19 mouse cellular contexts compared by ENCODE assay signal in genomic region chr15:13635346-13635940, GRCm38 (mm10).
DNase-seq lines count a peak whose midpoint lies in the region; ATAC-seq and TF ChIP-seq lines count a peak whose summit lies in the region.
"Had no signal": no experiment of that assay in that cellular context is flagged by ENCODE, and none has a peak within 500 bp of the region (broad histone marks: within the 10 kb centered on the region; RNA-seq: fewer than 3 reads in every experiment).

No protein-coding gene starts in this region.

- no peaks in the 10 kb centered on the region for H3K27me3 ChIP-seq in heart, embryonic 12.5 days (replicated peaks)
- H3K27me3 ChIP-seq in midbrain, postnatal 0 days (ENCODE audit: insufficient read depth, low read length) = no peaks in the 10 kb centered on the region
- no peaks in the 10 kb centered on the region for H3K27me3 ChIP-seq in midbrain, embryonic 15.5 days (replicated peaks)
- no peaks in the 10 kb centered on the region for H3K27me3 ChIP-seq in intestine, embryonic 16.5 days (replicated peaks; ENCODE audit: control insufficient read depth, insufficient read depth, low read length)
- H3K27me3 ChIP-seq: embryonic facial prominence, embryonic 12.5 days; heart, embryonic 13.5 days; midbrain, embryonic 13.5 days; neural tube, embryonic 12.5 days had no signal

- no peak overlapping the region for H3K9ac ChIP-seq in heart, embryonic 12.5 days
- no peak overlapping the region for H3K9ac ChIP-seq in midbrain, postnatal 0 days (replicated peaks; ENCODE audit: low read length, poor library complexity, severe bottlenecking)
- H3K9ac ChIP-seq in midbrain, embryonic 15.5 days = no peak overlapping the region
- H3K9ac ChIP-seq in intestine, embryonic 16.5 days (ENCODE audit: low read depth, low read length) = no peak overlapping the region
- H3K9ac ChIP-seq: embryonic facial prominence, embryonic 12.5 days; heart, embryonic 13.5 days; midbrain, embryonic 13.5 days; neural tube, embryonic 12.5 days had no signal

- H3K4me3 ChIP-seq in heart, embryonic 12.5 days = no peak overlapping the region
- H3K4me3 ChIP-seq in midbrain, postnatal 0 days (ENCODE audit: low read depth, low read length) = no peak overlapping the region
- no peak overlapping the region for H3K4me3 ChIP-seq in midbrain, embryonic 15.5 days
- no peak overlapping the region for H3K4me3 ChIP-seq in intestine, embryonic 16.5 days (ENCODE audit: low read length)
- H3K4me3 ChIP-seq: embryonic facial prominence, embryonic 12.5 days; heart, embryonic 13.5 days; midbrain, embryonic 13.5 days; neural tube, embryonic 12.5 days had no signal

- H3K4me2 ChIP-seq in heart, embryonic 12.5 days = no peak overlapping the region
- no peak overlapping the region for H3K4me2 ChIP-seq in midbrain, postnatal 0 days (ENCODE audit: low read depth, low read length, poor library complexity, severe bottlenecking)
- H3K4me2 ChIP-seq in midbrain, embryonic 15.5 days = no peak overlapping the region
- no peak overlapping the region for H3K4me2 ChIP-seq in intestine, embryonic 16.5 days (ENCODE audit: low read depth, low read length)
- H3K4me2 ChIP-seq: embryonic facial prominence, embryonic 12.5 days; heart, embryonic 13.5 days; midbrain, embryonic 13.5 days; neural tube, embryonic 12.5 days had no signal

- no peaks in the 10 kb centered on the region for H3K4me1 ChIP-seq in heart, embryonic 12.5 days (replicated peaks)
- H3K4me1 ChIP-seq in midbrain, postnatal 0 days (ENCODE audit: insufficient read depth, low read length) = no peaks in the 10 kb centered on the region
- no peaks in the 10 kb centered on the region for H3K4me1 ChIP-seq in midbrain, embryonic 15.5 days
- no peaks in the 10 kb centered on the region for H3K4me1 ChIP-seq in intestine, embryonic 16.5 days (ENCODE audit: control insufficient read depth, insufficient read depth, low read length)
- H3K4me1 ChIP-seq: embryonic facial prominence, embryonic 12.5 days; heart, embryonic 13.5 days; midbrain, embryonic 13.5 days; neural tube, embryonic 12.5 days had no signal

- peak; percentile 88 for DNase-seq in heart, adult 11 months
- DNase-seq in midbrain, postnatal 0 days (ENCODE audit: low spot score) = peak; percentile 36
- DNase-seq in heart, postnatal 14 days = peak; percentile 38 to 55
- DNase-seq in gastrocnemius, postnatal 25 days = no peak
- no peak for DNase-seq in kidney, adult 9 months
- DNase-seq: cerebellum, adult 9-11 months; kidney, postnatal 36 days; liver; lung, postnatal 36 days; thymus, postnatal 36 days had no signal

- no peaks in the 10 kb centered on the region for H3K36me3 ChIP-seq in heart, embryonic 12.5 days
- no peaks in the 10 kb centered on the region for H3K36me3 ChIP-seq in midbrain, postnatal 0 days (ENCODE audit: insufficient read depth, low read length)
- H3K36me3 ChIP-seq in midbrain, embryonic 15.5 days (replicated peaks) = no peaks in the 10 kb centered on the region
- H3K36me3 ChIP-seq in intestine, embryonic 16.5 days (ENCODE audit: control insufficient read depth, insufficient read depth, low read length) = no peaks in the 10 kb centered on the region
- H3K36me3 ChIP-seq: embryonic facial prominence, embryonic 12.5 days; heart, embryonic 13.5 days; midbrain, embryonic 13.5 days; neural tube, embryonic 12.5 days had no signal

- TF ChIP-seq CTCF in midbrain, postnatal 0 days (IDR thresholded peaks at IDR 0.05) = no peak

- H3K9me3 ChIP-seq in heart, embryonic 12.5 days (replicated peaks) = no peaks in the 10 kb centered on the region
- no peaks in the 10 kb centered on the region for H3K9me3 ChIP-seq in midbrain, postnatal 0 days (ENCODE audit: low read length)
- H3K9me3 ChIP-seq in midbrain, embryonic 15.5 days = no peaks in the 10 kb centered on the region
- H3K9me3 ChIP-seq in intestine, embryonic 16.5 days (ENCODE audit: control insufficient read depth, low read length) = no peaks in the 10 kb centered on the region
- H3K9me3 ChIP-seq: embryonic facial prominence, embryonic 12.5 days; heart, embryonic 13.5 days; midbrain, embryonic 13.5 days; neural tube, embryonic 12.5 days had no signal

- 47% methylated on average over 2 of the region's 2 CpGs for WGBS in heart, embryonic 12.5 days
- WGBS in midbrain, postnatal 0 days = 62% methylated on average over 2 of the region's 2 CpGs
- WGBS in midbrain, embryonic 15.5 days = 60% methylated on average over 2 of the region's 2 CpGs
- WGBS in intestine, embryonic 16.5 days = 82% methylated on average over 2 of the region's 2 CpGs

- no peak overlapping the region for H3K27ac ChIP-seq in heart, embryonic 12.5 days (ENCODE audit: poor library complexity, severe bottlenecking)
- H3K27ac ChIP-seq in midbrain, postnatal 0 days (ENCODE audit: low read depth, low read length) = no peak overlapping the region
- no peak overlapping the region for H3K27ac ChIP-seq in midbrain, embryonic 15.5 days
- no peak overlapping the region for H3K27ac ChIP-seq in intestine, embryonic 16.5 days (ENCODE audit: low read length)
- H3K27ac ChIP-seq: embryonic facial prominence, embryonic 12.5 days; heart, embryonic 13.5 days; midbrain, embryonic 13.5 days; neural tube, embryonic 12.5 days had no signal

- intact Hi-C loops in heart, postnatal 14 days (cut with DNase I) = no loop called here

- ATAC-seq in heart, embryonic 12.5 days (ENCODE audit: insufficient number of reproducible peaks, low FRiP score) = no peak
- no peak for ATAC-seq in midbrain, postnatal 0 days (ENCODE audit: low FRiP score)
- ATAC-seq in midbrain, embryonic 15.5 days (replicated peaks) = no peak
- ATAC-seq in intestine, embryonic 16.5 days = no peak
- ATAC-seq: activated CD4-positive, CD25-positive, alpha-beta regulatory T cell, adult 4 months; intestine, postnatal 0 days; midbrain, embryonic 13.5 days had no signal

Comparison
In these comparisons a context has a peak if more than half of its experiments do, and no peak if none do; other contexts are left out.
1. DNase-seq: peak in heart, adult 11 months (single experiment), midbrain, postnatal 0 days (single experiment) and heart, postnatal 14 days (2 of 2); none in gastrocnemius, postnatal 25 days (single experiment) and kidney, adult 9 months (single experiment).